Mouse (Mus musculus): ENCODE measurements around the gene Ghrh. TPM values are rescaled to one million over a fixed set of nuclear protein-coding genes. Genes with fewer than 3 reads are reported as not detected.

The Ghrh gene
- polyA plus RNA-seq, 1 experiment, result not detected

DNA sequence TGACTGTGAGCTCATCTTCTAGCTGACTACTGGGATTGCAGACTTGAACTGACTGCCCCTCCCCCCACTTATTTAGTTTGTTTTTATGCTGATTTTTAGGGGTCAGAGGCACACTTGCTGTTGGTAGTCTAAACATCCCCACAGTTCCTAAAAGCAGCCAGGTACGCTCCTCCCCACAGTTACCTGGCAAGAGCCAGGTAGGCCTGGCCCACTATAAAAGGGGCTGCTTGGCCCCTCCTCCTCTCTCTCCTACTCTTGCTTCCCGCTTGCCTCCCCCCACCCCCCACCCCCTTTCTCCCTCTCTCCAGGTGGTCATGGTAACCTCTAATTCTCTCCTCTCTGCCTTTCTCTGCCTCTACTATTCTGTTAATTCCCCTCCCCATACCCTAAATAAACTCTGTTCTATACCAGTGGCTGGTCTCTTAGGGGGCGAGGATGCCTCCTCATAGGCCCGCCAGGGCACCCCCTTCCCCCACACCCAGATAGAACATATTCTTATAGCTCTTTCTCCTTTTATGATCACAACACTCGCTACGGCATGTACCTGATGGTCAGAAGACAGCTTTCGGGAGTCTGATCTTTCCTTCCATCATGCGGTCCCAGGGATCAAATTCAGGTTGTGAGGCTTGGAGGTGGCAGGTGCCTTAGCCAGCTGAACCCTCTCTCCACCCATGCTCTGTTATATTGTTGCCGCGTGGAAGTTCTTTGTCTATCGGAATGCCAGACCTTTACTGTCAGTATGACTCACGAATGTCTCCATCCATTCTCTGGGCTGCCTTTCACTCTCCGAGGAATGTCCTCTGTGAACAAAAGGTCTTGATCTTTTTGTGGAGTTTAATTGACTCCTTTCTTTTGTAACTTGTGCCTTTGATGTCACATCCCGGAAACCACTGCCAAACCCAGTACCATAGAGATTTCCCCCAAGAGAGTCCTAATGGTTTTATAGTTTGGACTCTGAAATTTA is 28.8 kb upstream of the Ghrh start:
- H3K4me3 ChIP-seq (ENCODE audit: insufficient read depth, low read length), result no peak overlapping the region
- 0 out of 2 replicates have a peak overlapping the region, but pooled peaks have one; percentile 29 for H3K27ac ChIP-seq (ENCODE audit: insufficient read depth, low read length)
- TF ChIP-seq CTCF (IDR thresholded peaks at IDR 0.05; ENCODE audit: extremely low read depth, insufficient read depth, low read length), result no peak
- no peak for TF ChIP-seq POLR2A (IDR thresholded peaks at IDR 0.05; ENCODE audit: extremely low read depth, insufficient read depth, low read length)
- peaks cover 4% of the 10 kb centered on the region; the same call in 1 of the 2 replicates for H3K4me1 ChIP-seq (ENCODE audit: control insufficient read depth, insufficient read depth, low read length)

DNA sequence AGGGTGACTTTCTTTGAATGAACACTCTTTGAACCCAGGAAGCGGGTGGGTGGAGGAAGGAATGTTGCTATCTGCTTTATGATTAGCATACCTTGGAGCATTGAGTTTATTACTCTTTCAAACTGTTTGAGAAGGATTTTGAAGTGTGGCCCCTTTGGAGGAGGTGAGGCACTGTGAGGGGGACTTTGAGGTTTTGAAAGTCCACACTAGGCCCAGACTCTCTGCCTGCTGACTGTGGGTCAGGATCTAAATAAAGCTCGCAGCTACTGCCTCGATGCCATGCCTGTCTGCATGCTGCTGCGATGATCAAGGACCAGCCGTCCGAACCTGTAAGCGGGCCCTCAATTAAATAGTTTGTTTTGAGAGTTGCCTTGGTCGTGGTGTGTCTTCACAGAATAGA is 27.7 kb upstream of the Ghrh start:
- no peak overlapping the region for H3K27ac ChIP-seq (ENCODE audit: insufficient read depth, low read length)
- TF ChIP-seq CTCF (IDR thresholded peaks at IDR 0.05; ENCODE audit: extremely low read depth, insufficient read depth, low read length), result no peak
- peaks cover 4% of the 10 kb centered on the region; the same call in 1 of the 2 replicates for H3K4me1 ChIP-seq (ENCODE audit: control insufficient read depth, insufficient read depth, low read length)
- no peak overlapping the region for H3K4me3 ChIP-seq (ENCODE audit: insufficient read depth, low read length)

DNA sequence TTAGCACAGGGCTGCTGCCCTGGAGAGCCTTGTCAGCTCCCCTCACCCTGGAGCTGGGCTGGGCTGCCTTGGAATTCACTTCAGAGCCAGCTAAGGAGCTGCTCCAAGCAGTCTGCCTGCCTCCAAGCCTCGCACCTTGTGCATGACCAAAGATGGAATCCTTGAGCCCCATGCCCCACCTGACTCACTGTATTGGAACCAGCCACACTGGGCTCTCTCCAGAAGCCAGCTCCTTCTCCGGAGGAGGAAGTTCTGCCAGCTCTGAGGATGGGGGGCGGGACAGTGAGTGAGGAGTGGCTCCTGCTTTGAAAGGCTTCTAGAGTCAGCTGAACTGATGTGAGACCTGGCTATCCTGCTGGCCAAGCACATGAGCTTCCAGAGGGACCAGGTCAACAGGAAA is 26.4 kb upstream of the Ghrh start:
- no peak overlapping the region for H3K27ac ChIP-seq (ENCODE audit: insufficient read depth, low read length)
- TF ChIP-seq CTCF (IDR thresholded peaks at IDR 0.05; ENCODE audit: extremely low read depth, insufficient read depth, low read length), result no peak
- TF ChIP-seq POLR2A (IDR thresholded peaks at IDR 0.05; ENCODE audit: extremely low read depth, insufficient read depth, low read length), result no peak

DNA sequence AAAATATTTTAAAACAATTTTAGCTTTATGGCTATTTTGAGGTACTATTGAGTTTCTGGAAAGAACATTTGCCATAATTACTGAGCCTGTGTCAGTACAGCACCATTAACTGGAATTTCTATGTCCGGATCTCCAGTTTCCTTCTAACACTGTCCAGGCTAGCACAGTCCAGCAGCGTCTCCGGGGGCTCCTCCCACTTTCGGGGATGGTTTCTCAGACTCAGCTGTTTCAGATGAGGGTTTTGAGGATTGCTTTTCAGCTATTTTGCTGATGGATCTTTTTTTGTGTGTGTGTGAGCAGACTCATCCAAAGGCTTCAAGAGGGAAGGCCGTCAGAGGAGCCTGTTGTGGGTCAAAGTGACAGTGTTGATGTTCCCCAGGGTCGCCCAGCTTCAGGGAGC is 24.4 kb upstream of the Ghrh start:
- TF ChIP-seq POLR2A (IDR thresholded peaks at IDR 0.05; ENCODE audit: extremely low read depth, insufficient read depth, low read length), result no peak
- TF ChIP-seq CTCF (IDR thresholded peaks at IDR 0.05; ENCODE audit: extremely low read depth, insufficient read depth, low read length), result no peak
- H3K4me1 ChIP-seq (ENCODE audit: control insufficient read depth, insufficient read depth, low read length), result peaks cover 4% of the 10 kb centered on the region; the same call in 1 of the 2 replicates
- no peak overlapping the region for H3K27ac ChIP-seq (ENCODE audit: insufficient read depth, low read length)
- H3K4me3 ChIP-seq (ENCODE audit: insufficient read depth, low read length), result no peak overlapping the region

More for the DNA sequence above, 26.4 kb upstream of the Ghrh start:
- no peak overlapping the region for H3K4me3 ChIP-seq (ENCODE audit: insufficient read depth, low read length)
- H3K4me1 ChIP-seq (ENCODE audit: control insufficient read depth, insufficient read depth, low read length), result peaks cover 4% of the 10 kb centered on the region; the same call in 1 of the 2 replicates

DNA sequence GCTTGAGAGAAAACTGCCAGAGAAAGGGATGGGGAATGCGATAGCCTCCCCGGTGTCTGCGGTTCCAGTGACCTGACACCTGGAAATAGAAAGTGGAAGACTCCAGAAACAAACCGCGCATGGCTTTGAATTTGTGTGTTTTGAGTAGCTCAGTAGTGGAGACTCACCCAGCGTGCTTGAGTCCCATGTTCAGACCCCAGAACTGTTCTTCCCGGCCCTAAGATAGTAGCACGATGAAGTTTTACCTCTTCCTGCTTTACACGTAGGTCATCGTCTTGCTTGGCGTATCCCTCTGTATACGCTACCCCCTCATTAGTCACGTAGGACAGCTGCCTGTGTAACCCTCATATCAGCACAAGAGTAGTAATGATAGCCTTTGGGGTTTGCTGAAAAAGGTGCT is 20.7 kb upstream of the Ghrh start:
- Histone ChIP-seq H3K4me3 (ENCODE audit: insufficient read depth, low read length) (peak overlapping the region; percentile 75), H3K27ac (ENCODE audit: insufficient read depth, low read length) (peak overlapping the region; percentile 49; the same call in 1 of the 2 replicates), H3K4me1 (ENCODE audit: control insufficient read depth, insufficient read depth, low read length) (no peaks in the 10 kb centered on the region)
- TF ChIP-seq CTCF (IDR thresholded peaks at IDR 0.05; ENCODE audit: extremely low read depth, insufficient read depth, low read length), result no peak
- TF ChIP-seq POLR2A (IDR thresholded peaks at IDR 0.05; ENCODE audit: extremely low read depth, insufficient read depth, low read length), result no peak

DNA sequence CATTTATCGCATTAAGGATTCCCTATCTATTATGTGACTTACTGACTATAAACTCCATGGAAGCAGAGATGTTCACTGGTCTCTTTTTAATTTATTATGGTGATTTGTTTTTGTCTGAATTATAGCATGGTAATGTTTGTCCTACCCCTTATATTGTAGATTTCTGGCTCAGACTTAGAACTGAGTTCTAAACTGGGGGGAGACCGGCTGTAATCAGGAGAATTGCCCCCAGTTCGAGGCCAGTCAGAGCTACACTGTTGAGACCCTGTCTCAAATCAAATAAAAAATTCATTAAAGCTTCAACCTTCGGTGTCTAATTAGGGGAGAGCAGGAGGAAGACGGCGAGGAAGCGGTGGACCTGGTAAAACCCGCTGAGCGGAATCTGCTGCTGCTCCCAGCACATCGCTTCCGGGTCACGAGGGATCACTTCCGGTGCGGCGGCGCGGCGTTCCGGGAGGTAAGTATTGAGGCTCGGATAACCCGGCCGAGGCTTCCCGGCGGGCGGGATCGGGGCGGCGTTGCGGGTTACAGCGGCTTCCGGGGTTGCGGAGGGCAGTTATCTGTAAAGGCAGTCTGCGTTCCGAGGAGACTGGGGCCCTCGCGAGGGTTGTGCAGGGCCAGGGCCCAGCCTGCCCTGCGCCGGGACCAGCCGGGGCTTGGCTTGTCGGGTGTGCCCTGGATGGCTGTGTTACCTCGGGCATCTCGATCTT is 20.0 kb upstream of the Ghrh start, which contains the start of gene Manbal:
Gene Manbal (plus strand): TSS at position 411 of the 710 bp plus-strand sequence.
- Histone ChIP-seq H3K4me1 (ENCODE audit: control insufficient read depth, insufficient read depth, low read length) (no peaks in the 10 kb centered on the region), H3K4me3 (ENCODE audit: insufficient read depth, low read length) (peak within 1 kb of the TSS; percentile 75), H3K27ac (ENCODE audit: insufficient read depth, low read length) (peak within 1 kb of the TSS; percentile 65; the same call in 1 of the 2 replicates)
- TF ChIP-seq POLR2A (IDR thresholded peaks at IDR 0.05; ENCODE audit: extremely low read depth, insufficient read depth, low read length) (peak; percentile 80), CTCF (IDR thresholded peaks at IDR 0.05; ENCODE audit: extremely low read depth, insufficient read depth, low read length) (no peak)

DNA sequence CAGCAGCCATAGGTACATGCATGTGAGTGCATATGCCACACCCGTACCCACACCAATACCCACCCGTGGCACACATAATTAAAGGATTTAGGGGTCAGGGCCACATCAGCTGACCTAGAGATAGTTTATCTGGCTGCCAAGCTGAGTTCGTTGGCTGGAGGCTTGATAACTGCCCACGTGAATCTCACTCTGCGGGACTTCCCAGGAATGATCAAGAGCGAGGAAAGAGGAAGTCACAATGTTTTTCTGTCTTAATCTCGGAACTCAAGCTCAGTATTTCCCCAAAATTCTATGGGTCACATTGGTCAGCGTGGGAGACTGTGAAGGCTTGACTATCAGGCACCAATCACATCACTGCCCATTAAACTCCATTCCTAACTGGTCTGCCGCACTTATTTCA is 19.5 kb upstream of the Ghrh start:
- Histone ChIP-seq H3K27ac (ENCODE audit: insufficient read depth, low read length) (no peak overlapping the region), H3K4me3 (ENCODE audit: insufficient read depth, low read length) (peak overlapping the region; percentile 75; the same call in 1 of the 2 replicates), H3K4me1 (ENCODE audit: control insufficient read depth, insufficient read depth, low read length) (no peaks in the 10 kb centered on the region)
- TF ChIP-seq CTCF (IDR thresholded peaks at IDR 0.05; ENCODE audit: extremely low read depth, insufficient read depth, low read length) (no peak), POLR2A (IDR thresholded peaks at IDR 0.05; ENCODE audit: extremely low read depth, insufficient read depth, low read length) (no peak)

DNA sequence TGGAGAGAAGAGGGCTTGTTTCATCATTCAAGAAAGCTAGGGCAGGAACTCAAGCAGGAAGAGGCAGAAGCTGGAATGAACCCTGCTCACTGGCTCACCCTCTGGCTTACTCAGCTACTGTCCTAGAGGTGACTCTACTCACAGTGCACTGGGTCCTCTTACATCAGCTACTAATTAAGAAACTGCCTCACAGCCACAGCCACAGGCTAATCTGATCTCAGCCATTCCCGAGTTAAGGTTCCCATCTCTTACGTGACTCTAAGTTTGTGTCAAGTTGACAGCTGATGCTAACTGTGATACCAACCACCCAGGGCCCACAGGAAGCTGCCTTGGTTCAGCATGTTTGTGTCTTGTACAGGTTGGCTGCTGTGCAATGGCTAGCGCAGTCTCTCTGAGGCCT is 15.7 kb upstream of the Ghrh start:
- Histone ChIP-seq H3K4me3 (ENCODE audit: insufficient read depth, low read length) (no peak overlapping the region), H3K4me1 (ENCODE audit: control insufficient read depth, insufficient read depth, low read length) (no peaks in the 10 kb centered on the region), H3K27ac (ENCODE audit: insufficient read depth, low read length) (no peak overlapping the region)
- TF ChIP-seq CTCF (IDR thresholded peaks at IDR 0.05; ENCODE audit: extremely low read depth, insufficient read depth, low read length) (no peak), POLR2A (IDR thresholded peaks at IDR 0.05; ENCODE audit: extremely low read depth, insufficient read depth, low read length) (no peak)

DNA sequence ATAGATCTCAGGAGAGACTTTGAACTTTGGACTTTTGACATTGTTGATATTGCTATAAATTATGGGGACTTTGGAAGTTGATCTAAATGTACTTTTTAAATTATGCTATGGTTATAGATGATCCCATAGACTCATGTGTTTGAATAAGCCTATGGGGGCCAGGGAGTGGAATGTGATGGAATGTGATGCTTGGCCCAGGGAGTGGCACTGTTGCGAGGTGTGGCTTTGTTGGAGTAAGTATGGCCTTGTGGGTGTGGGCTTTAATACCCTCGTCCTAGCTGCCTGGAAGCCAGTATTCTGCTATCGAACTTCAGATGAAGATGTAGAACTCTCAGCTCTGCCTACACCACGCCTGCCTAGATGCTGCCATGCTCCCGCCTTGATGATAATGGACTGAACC is 12.7 kb upstream of the Ghrh start:
- Histone ChIP-seq H3K27ac (ENCODE audit: insufficient read depth, low read length) (no peak overlapping the region), H3K4me1 (ENCODE audit: control insufficient read depth, insufficient read depth, low read length) (no peaks in the 10 kb centered on the region), H3K4me3 (ENCODE audit: insufficient read depth, low read length) (no peak overlapping the region)
- no peak for TF ChIP-seq POLR2A (IDR thresholded peaks at IDR 0.05; ENCODE audit: extremely low read depth, insufficient read depth, low read length)
- TF ChIP-seq CTCF (IDR thresholded peaks at IDR 0.05; ENCODE audit: extremely low read depth, insufficient read depth, low read length), result no peak

All from cortical plate, adult 2 months (tissue).